Mouse (Mus musculus): ENCODE data around the gene Abcc3. TPM values are rescaled to one million over a fixed set of nuclear protein-coding genes. Genes with fewer than 3 reads are reported as not detected.
"Not testable (repeated sequence)": the region's sequence is repeated elsewhere in the genome, so short reads cannot be mapped to it uniquely, and the experiment has no call there.

Abcc3 gene
- polyA plus RNA-seq, 1 experiment from 2014 or later: 1.3 TPM

- WGBS: 87% methylated on average over 4 of the region's 4 CpGs
- not testable (repeated sequence) for H3K36me3 ChIP-seq (ENCODE audit: control insufficient read depth, insufficient read depth, low read length); H3K4me2 ChIP-seq (ENCODE audit: low read depth, low read length); H3K4me3 ChIP-seq (ENCODE audit: low read depth, low read length); ATAC-seq (ENCODE audit: low read depth); H3K27ac ChIP-seq (replicated peaks; ENCODE audit: low read depth, low read length); H3K4me1 ChIP-seq (ENCODE audit: control insufficient read depth, insufficient read depth, low read length); DNase-seq (ENCODE audit: low spot score); H3K9me3 ChIP-seq (ENCODE audit: control insufficient read depth, low read length); H3K9ac ChIP-seq (ENCODE audit: low read depth, low read length)
- peaks cover 17% of the 10 kb centered on the region for H3K27me3 ChIP-seq (replicated peaks; ENCODE audit: control insufficient read depth, insufficient read depth, low read length)
Measured at GRCm38 (mm10) chr11:94393490-94393889, 693 bp upstream of the Abcc3 start.

- Histone ChIP-seq H3K27ac (replicated peaks; ENCODE audit: low read depth, low read length) (no peak overlapping the region), H3K4me2 (ENCODE audit: low read depth, low read length) (no peak overlapping the region), H3K9me3 (ENCODE audit: control insufficient read depth, low read length) (no peaks in the 10 kb centered on the region), H3K4me1 (ENCODE audit: control insufficient read depth, insufficient read depth, low read length) (no peaks in the 10 kb centered on the region), H3K36me3 (ENCODE audit: control insufficient read depth, insufficient read depth, low read length) (no peaks in the 10 kb centered on the region), H3K27me3 (replicated peaks; ENCODE audit: control insufficient read depth, insufficient read depth, low read length) (peaks cover 17% of the 10 kb centered on the region), H3K4me3 (ENCODE audit: low read depth, low read length) (no peak overlapping the region), H3K9ac (ENCODE audit: low read depth, low read length) (no peak overlapping the region)
- WGBS: 86% methylated on average over 10 of the region's 10 CpGs
- DNase-seq (ENCODE audit: low spot score): no peak
- ATAC-seq (ENCODE audit: low read depth): no peak
Measured at GRCm38 (mm10) chr11:94391661-94392060, 1.1 kb downstream of the Abcc3 start.

- Histone ChIP-seq H3K4me3 (ENCODE audit: low read depth, low read length) (no peak overlapping the region), H3K9ac (ENCODE audit: low read depth, low read length) (no peak overlapping the region), H3K4me2 (ENCODE audit: low read depth, low read length) (no peak overlapping the region), H3K27me3 (replicated peaks; ENCODE audit: control insufficient read depth, insufficient read depth, low read length) (peaks cover 17% of the 10 kb centered on the region), H3K27ac (replicated peaks; ENCODE audit: low read depth, low read length) (no peak overlapping the region), H3K9me3 (ENCODE audit: control insufficient read depth, low read length) (no peaks in the 10 kb centered on the region), H3K36me3 (ENCODE audit: control insufficient read depth, insufficient read depth, low read length) (no peaks in the 10 kb centered on the region), H3K4me1 (ENCODE audit: control insufficient read depth, insufficient read depth, low read length) (peaks cover 6% of the 10 kb centered on the region)
- 88% methylated on average over 6 of the region's 6 CpGs for WGBS
- DNase-seq (ENCODE audit: low spot score) (no peak), ATAC-seq (ENCODE audit: low read depth) (no peak)
Measured at GRCm38 (mm10) chr11:94390825-94391224, 2.0 kb downstream of the Abcc3 start.

- Histone ChIP-seq H3K27me3 (replicated peaks; ENCODE audit: control insufficient read depth, insufficient read depth, low read length) (peaks cover 17% of the 10 kb centered on the region), H3K4me1 (ENCODE audit: control insufficient read depth, insufficient read depth, low read length) (peaks cover 6% of the 10 kb centered on the region), H3K36me3 (ENCODE audit: control insufficient read depth, insufficient read depth, low read length) (no peaks in the 10 kb centered on the region), H3K27ac (replicated peaks; ENCODE audit: low read depth, low read length) (no peak overlapping the region), H3K4me3 (ENCODE audit: low read depth, low read length) (no peak overlapping the region), H3K9ac (ENCODE audit: low read depth, low read length) (no peak overlapping the region), H3K4me2 (ENCODE audit: low read depth, low read length) (no peak overlapping the region), H3K9me3 (ENCODE audit: control insufficient read depth, low read length) (no peaks in the 10 kb centered on the region)
- 61% methylated on average over 6 of the region's 6 CpGs for WGBS
- peak; percentile 48 for DNase-seq (ENCODE audit: low spot score)
- ATAC-seq (ENCODE audit: low read depth): 0 out of 2 replicates have a peak, but pooled peaks have one; percentile 23
Measured at GRCm38 (mm10) chr11:94389724-94390396, 2.9 kb downstream of the Abcc3 start.

GRCm38 (mm10) chr11:94389021-94389420, 3.8 kb downstream of the Abcc3 start:
- H3K4me3 ChIP-seq (ENCODE audit: low read depth, low read length): no peak overlapping the region
- ATAC-seq (ENCODE audit: low read depth) (no peak), DNase-seq (ENCODE audit: low spot score) (no peak)
- H3K9me3 ChIP-seq (ENCODE audit: control insufficient read depth, low read length): no peaks in the 10 kb centered on the region
- no peak overlapping the region for H3K4me2 ChIP-seq (ENCODE audit: low read depth, low read length)
- no peaks in the 10 kb centered on the region for H3K36me3 ChIP-seq (ENCODE audit: control insufficient read depth, insufficient read depth, low read length)
- peaks cover 6% of the 10 kb centered on the region for H3K4me1 ChIP-seq (ENCODE audit: control insufficient read depth, insufficient read depth, low read length)
- WGBS: 64% methylated on average over 4 of the region's 4 CpGs
- no peak overlapping the region for H3K27ac ChIP-seq (replicated peaks; ENCODE audit: low read depth, low read length)
- no peak overlapping the region for H3K9ac ChIP-seq (ENCODE audit: low read depth, low read length)
- peaks cover 16% of the 10 kb centered on the region for H3K27me3 ChIP-seq (replicated peaks; ENCODE audit: control insufficient read depth, insufficient read depth, low read length)

- H3K36me3 ChIP-seq (ENCODE audit: control insufficient read depth, insufficient read depth, low read length): no peaks in the 10 kb centered on the region
- no peak overlapping the region for H3K4me3 ChIP-seq (ENCODE audit: low read depth, low read length)
- ATAC-seq (ENCODE audit: low read depth) (no peak), DNase-seq (ENCODE audit: low spot score) (no peak)
- no peak overlapping the region for H3K4me2 ChIP-seq (ENCODE audit: low read depth, low read length)
- H3K27me3 ChIP-seq (replicated peaks; ENCODE audit: control insufficient read depth, insufficient read depth, low read length): 0 out of 2 replicates have a peak, but pooled peaks cover 7% of the 10 kb centered on the region
- H3K4me1 ChIP-seq (ENCODE audit: control insufficient read depth, insufficient read depth, low read length): peaks cover 6% of the 10 kb centered on the region
- no peak overlapping the region for H3K9ac ChIP-seq (ENCODE audit: low read depth, low read length)
- WGBS: 57% methylated on average over 4 of the region's 4 CpGs
- no peaks in the 10 kb centered on the region for H3K9me3 ChIP-seq (ENCODE audit: control insufficient read depth, low read length)
- no peak overlapping the region for H3K27ac ChIP-seq (replicated peaks; ENCODE audit: low read depth, low read length)
Measured at GRCm38 (mm10) chr11:94387756-94388155, 5.0 kb downstream of the Abcc3 start.

- no peak overlapping the region for H3K9ac ChIP-seq (ENCODE audit: low read depth, low read length)
- H3K36me3 ChIP-seq (ENCODE audit: control insufficient read depth, insufficient read depth, low read length): no peaks in the 10 kb centered on the region
- WGBS: 23% methylated on average over 12 of the region's 12 CpGs
- DNase-seq (ENCODE audit: low spot score) (no peak), ATAC-seq (ENCODE audit: low read depth) (0 out of 2 replicates have a peak, but pooled peaks have one; percentile 13)
- no peak overlapping the region for H3K4me3 ChIP-seq (ENCODE audit: low read depth, low read length)
- H3K27me3 ChIP-seq (replicated peaks; ENCODE audit: control insufficient read depth, insufficient read depth, low read length): no peaks in the 10 kb centered on the region
- peaks cover 6% of the 10 kb centered on the region for H3K4me1 ChIP-seq (ENCODE audit: control insufficient read depth, insufficient read depth, low read length)
- no peak overlapping the region for H3K27ac ChIP-seq (replicated peaks; ENCODE audit: low read depth, low read length)
- no peaks in the 10 kb centered on the region for H3K9me3 ChIP-seq (ENCODE audit: control insufficient read depth, low read length)
- H3K4me2 ChIP-seq (ENCODE audit: low read depth, low read length): no peak overlapping the region
Measured at GRCm38 (mm10) chr11:94385977-94386771, 6.6 kb downstream of the Abcc3 start.

GRCm38 (mm10) chr11:94379736-94380135, 13.1 kb downstream of the Abcc3 start:
- no peaks in the 10 kb centered on the region for H3K36me3 ChIP-seq (ENCODE audit: control insufficient read depth, insufficient read depth, low read length)
- ATAC-seq (ENCODE audit: low read depth): no peak

More at GRCm38 (mm10) chr11:94379736-94380135, 13.1 kb downstream of the Abcc3 start:
- Histone ChIP-seq H3K4me1 (ENCODE audit: control insufficient read depth, insufficient read depth, low read length) (no peaks in the 10 kb centered on the region), H3K9me3 (ENCODE audit: control insufficient read depth, low read length) (no peaks in the 10 kb centered on the region), H3K4me3 (ENCODE audit: low read depth, low read length) (no peak overlapping the region), H3K27ac (replicated peaks; ENCODE audit: low read depth, low read length) (no peak overlapping the region), H3K4me2 (ENCODE audit: low read depth, low read length) (no peak overlapping the region), H3K27me3 (replicated peaks; ENCODE audit: control insufficient read depth, insufficient read depth, low read length) (no peaks in the 10 kb centered on the region), H3K9ac (ENCODE audit: low read depth, low read length) (no peak overlapping the region)
- no peak for DNase-seq (ENCODE audit: low spot score)
- WGBS: 65% methylated on average over 8 of the region's 8 CpGs

Data from embryonic facial prominence, embryonic 14.5 days (tissue).